Mouse (Mus musculus) limb, embryonic 10.5 days (tissue): ENCODE measurements around the gene Bach2. TPM values are rescaled to one million over a fixed set of nuclear protein-coding genes. Genes with fewer than 3 reads are reported as not detected.

Experiments used
- DNase-seq: peaks from one replicate; pipeline ENCODE4 v3.0.0-alpha.2; 2017; ENCODE audit warnings: low spot score
- H3K27ac ChIP-seq: fragments of 300-500 bp; sonication (generic); 2 replicates; pipeline ENCODE4 v1.5.1; 2016; ENCODE audit warnings: mild to moderate bottlenecking
- H3K27me3 ChIP-seq: fragments of 300-500 bp; sonication (generic); 2 replicates; pipeline ENCODE4 v1.6.1; 2016; ENCODE audit warnings: low read depth, mild to moderate bottlenecking; ENCODE audit not compliant: poor library complexity, severe bottlenecking
- H3K36me3 ChIP-seq: fragments of 300-500 bp; sonication (generic); 2 replicates; pipeline ENCODE4 v1.6.1; 2016; ENCODE audit warnings: mild to moderate bottlenecking, moderate library complexity
- H3K4me1 ChIP-seq: fragments of 300-500 bp; sonication (generic); 2 replicates; pipeline ENCODE4 v1.6.1; 2016
- H3K4me3 ChIP-seq: fragments of 300-500 bp; sonication (generic); 2 replicates; pipeline ENCODE4 v1.5.1; 2016; ENCODE audit warnings: mild to moderate bottlenecking, moderate library complexity
- H3K9me3 ChIP-seq: fragments of 300-500 bp; sonication (generic); replicated peaks from 2 replicates; pipeline ENCODE4 v1.6.1; 2016; ENCODE audit warnings: mild to moderate bottlenecking
- WGBS: fragments of 180-500 bp; shearing (Covaris S2); methylation state at CpG from one replicate; pipeline ENCODE4 v1.1.7; 2016; 5-methylcytosine and 5-hydroxymethylcytosine counted together
- polyA plus RNA-seq: library from polyadenylated mRNA; unstranded; fragments of >200 nt; fragmentation: Nextera tagmentation; extraction: Ambion mirVana; gene quantifications from 2 replicates; pipeline ENCODE4 v1.2.1, GENCODE M21; 2016

Gene Bach2
- polyA plus RNA-seq, 1 experiment from 2014 or later, result 23.0 TPM

GRCm38 (mm10) chr4:32562319-32563115 is 323.9 kb downstream of the Bach2 start:
- Histone ChIP-seq H3K9me3 (no peaks in the 10 kb centered on the region), H3K27ac (no peak overlapping the region), H3K4me1 (peaks cover 12% of the 10 kb centered on the region), H3K27me3 (no peaks in the 10 kb centered on the region), H3K4me3 (no peak overlapping the region), H3K36me3 (peaks cover 67% of the 10 kb centered on the region)
- no peak for DNase-seq
- WGBS, result 96% methylated on average over 35 of the region's 35 CpGs

- H3K36me3 ChIP-seq, result peaks cover 56% of the 10 kb centered on the region
- H3K9me3 ChIP-seq, result no peaks in the 10 kb centered on the region
- peaks cover 19% of the 10 kb centered on the region for H3K4me1 ChIP-seq
- 81% methylated on average over 7 of the region's 7 CpGs for WGBS
- DNase-seq, result no peak
- H3K4me3 ChIP-seq, result no peak overlapping the region
- no peaks in the 10 kb centered on the region for H3K27me3 ChIP-seq
- H3K27ac ChIP-seq, result no peak overlapping the region
These were observed 325.8 kb downstream of the Bach2 start for GRCm38 (mm10) chr4:32564416-32564815.

GRCm38 (mm10) chr4:32564918-32565317 is 326.3 kb downstream of the Bach2 start:
- Histone ChIP-seq H3K27ac (no peak overlapping the region), H3K9me3 (no peaks in the 10 kb centered on the region), H3K4me3 (no peak overlapping the region), H3K4me1 (peaks cover 21% of the 10 kb centered on the region), H3K27me3 (no peaks in the 10 kb centered on the region), H3K36me3 (peaks cover 56% of the 10 kb centered on the region)
- no peak for DNase-seq
- 92% methylated on average over 8 of the region's 8 CpGs for WGBS

DNA sequence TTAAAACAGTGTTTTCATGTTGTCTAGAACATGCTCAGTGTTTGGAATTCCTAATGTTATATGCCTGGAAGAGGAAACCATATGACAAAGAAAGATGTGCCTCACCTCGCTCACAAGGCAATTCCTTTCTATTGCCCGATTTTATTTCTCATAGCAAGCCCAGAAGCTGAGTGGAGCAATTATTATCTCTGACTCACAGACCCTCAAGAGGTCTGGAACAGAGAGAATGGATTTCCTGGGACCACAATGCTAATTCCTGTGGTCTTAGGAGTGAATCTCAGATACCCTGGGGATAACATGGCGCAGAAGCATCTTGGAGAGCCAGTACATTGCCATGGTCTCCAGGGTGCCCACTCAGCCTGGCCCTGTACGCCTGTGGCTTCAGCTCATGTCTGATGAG is 330.4 kb downstream of the Bach2 start:
- no peaks in the 10 kb centered on the region for H3K9me3 ChIP-seq
- DNase-seq, result no peak
- no peak overlapping the region for H3K27ac ChIP-seq
- no peaks in the 10 kb centered on the region for H3K27me3 ChIP-seq
- no peak overlapping the region for H3K4me3 ChIP-seq
- H3K4me1 ChIP-seq, result peaks cover 27% of the 10 kb centered on the region
- H3K36me3 ChIP-seq, result peaks cover 30% of the 10 kb centered on the region
- WGBS, result 88% methylated on average over 4 of the region's 4 CpGs

DNA sequence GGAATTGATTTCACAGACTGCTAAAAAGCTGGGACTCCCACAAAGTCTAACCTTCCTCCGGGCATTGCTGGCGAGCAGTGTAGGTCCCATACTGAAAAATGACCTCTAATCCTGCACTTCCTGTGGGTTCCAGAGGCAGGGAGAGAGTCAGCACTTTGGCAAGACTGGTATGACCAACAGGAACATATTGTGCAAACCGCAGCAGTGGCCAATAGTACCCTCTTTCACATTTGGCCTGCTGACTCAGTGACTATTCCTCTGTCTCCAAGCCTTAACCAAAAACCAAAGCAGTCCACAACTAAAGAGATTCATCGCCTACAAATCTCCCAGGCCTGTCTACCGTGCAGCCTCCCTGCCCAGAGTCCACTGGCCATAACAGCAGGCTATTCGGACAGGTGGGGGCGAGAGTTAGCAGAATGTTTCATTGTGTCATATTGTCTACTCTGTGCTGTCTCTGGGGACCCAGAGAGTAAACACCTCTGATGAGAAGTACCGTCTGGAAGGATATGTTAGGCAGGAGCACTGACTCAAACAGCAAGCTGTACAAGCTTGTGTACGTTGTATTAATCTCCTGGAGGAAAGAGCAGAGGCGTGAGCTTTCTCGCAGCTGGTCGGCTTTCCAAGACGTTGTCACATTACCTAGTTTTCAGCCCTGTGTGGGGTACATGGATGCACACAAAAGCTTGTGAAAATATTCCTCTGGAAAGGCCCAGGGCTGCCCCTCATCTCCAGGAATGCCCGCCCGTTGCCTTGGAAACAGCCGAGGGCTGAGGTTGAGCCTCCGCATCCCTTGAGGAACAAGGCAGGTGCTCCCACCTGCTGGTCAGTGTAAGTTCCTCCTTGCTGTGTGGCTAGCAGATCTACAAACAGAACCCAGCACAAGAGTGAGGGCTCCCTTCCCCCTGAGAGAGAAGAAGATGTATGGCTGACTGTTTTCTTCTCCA is 331.7 kb downstream of the Bach2 start:
- Histone ChIP-seq H3K9me3 (no peaks in the 10 kb centered on the region), H3K4me3 (no peak overlapping the region), H3K27me3 (no peaks in the 10 kb centered on the region), H3K4me1 (peaks cover 27% of the 10 kb centered on the region), H3K27ac (peak overlapping the region; percentile 1; the same call in 1 of the 2 replicates), H3K36me3 (peaks cover 20% of the 10 kb centered on the region)
- WGBS, result 73% methylated on average over 17 of the region's 17 CpGs
- no peak for DNase-seq

- Histone ChIP-seq H3K4me1 (peaks cover 27% of the 10 kb centered on the region), H3K36me3 (peaks cover 18% of the 10 kb centered on the region), H3K27me3 (no peaks in the 10 kb centered on the region), H3K27ac (0 out of 2 replicates have a peak overlapping the region, but pooled peaks have one; percentile 1), H3K4me3 (no peak overlapping the region), H3K9me3 (no peaks in the 10 kb centered on the region)
- no peak for DNase-seq
- WGBS, result 84% methylated on average over 8 of the region's 8 CpGs
These were observed 332.3 kb downstream of the Bach2 start for GRCm38 (mm10) chr4:32570939-32571317.

- H3K4me3 ChIP-seq, result no peak overlapping the region
- no peaks in the 10 kb centered on the region for H3K9me3 ChIP-seq
- no peak for DNase-seq
- peaks cover 18% of the 10 kb centered on the region for H3K36me3 ChIP-seq
- peaks cover 27% of the 10 kb centered on the region for H3K4me1 ChIP-seq
- H3K27ac ChIP-seq, result no peak overlapping the region
- WGBS, result 64% methylated on average over 3 of the region's 3 CpGs
- no peaks in the 10 kb centered on the region for H3K27me3 ChIP-seq
These were observed 332.8 kb downstream of the Bach2 start for GRCm38 (mm10) chr4:32571441-32571840.

GRCm38 (mm10) chr4:32572118-32572517 is 333.5 kb downstream of the Bach2 start:
- peaks cover 22% of the 10 kb centered on the region for H3K36me3 ChIP-seq
- H3K27me3 ChIP-seq, result no peaks in the 10 kb centered on the region
- 61% methylated on average over 1 of the region's 1 CpGs for WGBS
- no peak overlapping the region for H3K27ac ChIP-seq
- DNase-seq, result peak; percentile 51
- peaks cover 27% of the 10 kb centered on the region for H3K4me1 ChIP-seq
- no peaks in the 10 kb centered on the region for H3K9me3 ChIP-seq
- H3K4me3 ChIP-seq, result no peak overlapping the region

- 90% methylated on average over 5 of the region's 5 CpGs for WGBS
- no peak for DNase-seq
- no peaks in the 10 kb centered on the region for H3K27me3 ChIP-seq
- peaks cover 27% of the 10 kb centered on the region for H3K4me1 ChIP-seq
- H3K36me3 ChIP-seq, result peaks cover 31% of the 10 kb centered on the region
- no peak overlapping the region for H3K27ac ChIP-seq
- H3K4me3 ChIP-seq, result no peak overlapping the region
- H3K9me3 ChIP-seq, result no peaks in the 10 kb centered on the region
These were observed 335.0 kb downstream of the Bach2 start for GRCm38 (mm10) chr4:32573586-32573985.

GRCm38 (mm10) chr4:32574604-32575003 is 336.0 kb downstream of the Bach2 start:
- Histone ChIP-seq H3K36me3 (peaks cover 39% of the 10 kb centered on the region), H3K4me3 (no peak overlapping the region), H3K9me3 (no peaks in the 10 kb centered on the region), H3K27me3 (no peaks in the 10 kb centered on the region), H3K4me1 (peaks cover 19% of the 10 kb centered on the region), H3K27ac (no peak overlapping the region)
- DNase-seq, result no peak
- 94% methylated on average over 1 of the region's 1 CpGs for WGBS

GRCm38 (mm10) chr4:32575165-32575564 is 336.6 kb downstream of the Bach2 start:
- 56% methylated on average over 9 of the region's 9 CpGs for WGBS
- peaks cover 44% of the 10 kb centered on the region for H3K36me3 ChIP-seq
- no peak for DNase-seq

DNA sequence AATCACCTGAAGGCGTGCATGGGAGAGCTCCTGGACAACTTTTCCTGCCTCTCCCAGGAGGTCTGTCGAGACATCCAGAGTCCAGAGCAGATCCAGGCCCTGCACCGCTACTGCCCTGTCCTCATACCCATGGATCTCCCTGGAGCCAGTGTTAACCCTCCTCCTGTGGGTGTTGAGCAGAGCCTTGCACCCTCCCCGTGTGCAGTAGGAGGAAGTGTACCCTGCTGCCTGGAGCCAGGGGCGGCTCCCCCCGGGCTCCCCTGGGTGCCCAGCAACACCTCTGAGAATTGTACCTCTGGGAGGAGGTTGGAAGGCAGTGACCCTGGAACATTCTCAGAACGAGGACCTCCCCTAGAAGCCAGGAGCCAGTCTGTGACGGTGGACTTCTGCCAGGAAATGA is 341.2 kb downstream of the Bach2 start:
- no peak for DNase-seq
- Histone ChIP-seq H3K27ac (no peak overlapping the region), H3K36me3 (peaks cover 73% of the 10 kb centered on the region), H3K9me3 (no peaks in the 10 kb centered on the region), H3K27me3 (no peaks in the 10 kb centered on the region), H3K4me3 (no peak overlapping the region), H3K4me1 (peaks cover 8% of the 10 kb centered on the region; the same call in 1 of the 2 replicates)
- WGBS, result 90% methylated on average over 8 of the region's 8 CpGs

More at GRCm38 (mm10) chr4:32575165-32575564, 336.6 kb downstream of the Bach2 start:
- no peak overlapping the region for H3K27ac ChIP-seq
- no peaks in the 10 kb centered on the region for H3K9me3 ChIP-seq
- no peak overlapping the region for H3K4me3 ChIP-seq
- H3K4me1 ChIP-seq, result peaks cover 13% of the 10 kb centered on the region
- H3K27me3 ChIP-seq, result no peaks in the 10 kb centered on the region

DNA sequence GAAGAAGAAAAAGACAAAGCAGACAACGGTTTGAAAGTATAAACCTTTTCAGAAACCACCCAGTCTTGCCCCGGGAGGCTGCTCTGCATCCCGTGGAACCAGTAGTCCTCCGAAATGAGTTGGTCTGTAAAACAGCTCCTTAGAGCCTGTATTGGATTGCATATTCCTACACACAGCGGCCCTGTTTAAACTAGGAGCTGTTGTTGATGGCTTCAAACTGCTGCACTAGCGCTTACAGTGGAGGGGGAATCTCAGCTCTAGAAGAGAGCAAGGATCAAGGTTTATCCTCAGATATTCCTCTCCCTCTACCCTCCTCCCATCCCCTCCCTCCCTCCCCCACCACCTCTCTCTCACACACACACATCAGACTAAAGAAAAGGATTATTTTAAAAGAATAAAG is 345.6 kb downstream of the Bach2 start:
- Histone ChIP-seq H3K27me3 (no peaks in the 10 kb centered on the region), H3K4me3 (no peak overlapping the region), H3K9me3 (no peaks in the 10 kb centered on the region), H3K4me1 (peaks cover 8% of the 10 kb centered on the region; the same call in 1 of the 2 replicates), H3K27ac (no peak overlapping the region), H3K36me3 (peaks cover 39% of the 10 kb centered on the region)
- no peak for DNase-seq
- 73% methylated on average over 6 of the region's 6 CpGs for WGBS
